Mouse (Mus musculus) T-helper 1 cell (primary cell): ENCODE data around the gene Cd48.
"Not testable (repeated sequence)": the region's sequence is repeated elsewhere in the genome, so short reads cannot be mapped to it uniquely, and the experiment has no call there.

Source experiments
- in situ Hi-C: fragments of 300-600 bp; cut with MboI, MseI; formaldehyde crosslinking; loops from one replicate; pipeline ENCODE4 v1.15.1; 2025; ENCODE audit warnings: high pct_unique_total_duplicates

Gene Cd48

DNA sequence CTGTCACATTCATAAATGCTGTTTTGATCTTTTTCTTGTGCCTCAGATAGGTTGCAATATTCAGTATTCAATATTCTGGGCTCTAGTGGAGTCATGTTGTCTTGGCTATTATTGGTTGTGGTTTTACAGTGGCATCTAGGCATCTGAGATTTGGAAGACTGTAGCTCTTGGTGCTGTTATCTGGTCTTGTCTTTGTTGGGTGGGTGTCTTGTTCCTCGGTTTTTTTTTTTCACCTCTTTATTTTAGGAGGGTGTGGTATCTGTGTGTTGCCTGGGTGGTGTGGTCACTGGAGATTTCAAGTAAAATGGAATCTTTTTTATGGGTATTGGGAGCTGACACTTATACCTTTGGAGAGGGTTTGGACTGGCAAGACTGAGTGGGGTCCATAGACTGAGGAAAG, 12.1 kb downstream of the Cd48 start:
- in situ Hi-C loops: loop anchor here (5.0 kb wide), 1 partner anchor 63 kb away; no protein-coding TSS in a partner anchor

DNA sequence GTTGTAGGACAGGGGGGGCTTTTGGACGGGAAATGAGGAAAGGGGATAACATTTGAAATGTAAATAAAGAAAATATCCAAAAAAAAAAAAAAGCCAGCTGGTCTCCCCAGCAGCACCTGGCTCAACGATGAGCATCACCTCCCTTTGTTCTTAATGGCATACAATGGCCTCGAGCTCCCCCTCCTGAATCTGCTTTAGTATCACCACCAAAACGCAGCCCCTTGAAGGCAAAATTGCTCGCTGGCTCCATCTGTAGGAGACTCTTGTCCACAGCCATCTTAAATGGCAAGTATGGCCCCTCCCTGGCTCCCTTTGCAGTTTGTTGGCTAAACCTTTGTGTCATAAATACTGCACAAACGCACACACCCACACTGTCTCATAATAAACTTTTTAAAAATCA, 17.2 kb downstream of the Cd48 start:
- in situ Hi-C loops: loop anchor here (5.0 kb wide), 1 partner anchor 92 kb away; the partner anchor contains the start of gene Ly9

DNA sequence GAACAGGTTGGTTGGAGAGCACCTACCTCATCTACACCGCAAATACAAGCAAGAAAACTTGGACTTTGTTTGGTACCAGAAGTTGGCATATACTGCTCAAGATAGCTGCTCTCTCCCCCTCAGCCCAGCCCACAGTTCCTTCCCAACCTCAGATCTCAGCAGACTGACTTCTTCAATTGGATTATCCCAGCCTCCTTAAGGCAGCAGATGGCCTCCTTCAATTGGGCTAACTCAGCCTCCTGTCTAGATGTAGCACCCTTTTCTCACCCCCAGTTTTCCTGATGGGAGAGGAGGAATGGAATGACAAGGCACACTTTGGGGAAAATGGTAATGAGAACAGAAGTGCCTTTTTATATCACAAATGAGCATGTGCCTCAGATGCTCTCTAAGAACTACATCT, 31.9 kb downstream of the Cd48 start:
- in situ Hi-C loops: not testable (repeated sequence)

DNA sequence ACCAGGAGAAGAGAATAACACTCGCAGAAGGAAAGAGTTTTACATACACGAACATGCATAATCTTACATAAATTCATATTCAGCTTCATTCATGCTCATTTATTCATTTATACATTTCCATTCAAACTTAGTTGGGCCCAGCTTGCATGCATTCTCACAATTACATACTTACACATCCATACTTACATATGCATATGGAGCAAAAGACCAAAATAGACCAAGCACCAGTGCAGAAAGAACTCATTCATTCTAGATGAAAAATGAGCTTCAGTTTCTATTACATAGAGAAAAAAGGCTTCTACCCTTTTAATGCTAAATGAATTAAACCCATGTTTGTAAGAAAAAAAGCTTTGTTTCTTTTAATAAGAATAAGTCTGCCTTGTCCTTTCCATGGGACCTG, 33.6 kb downstream of the Cd48 start:
- in situ Hi-C loops: no loop called here

DNA sequence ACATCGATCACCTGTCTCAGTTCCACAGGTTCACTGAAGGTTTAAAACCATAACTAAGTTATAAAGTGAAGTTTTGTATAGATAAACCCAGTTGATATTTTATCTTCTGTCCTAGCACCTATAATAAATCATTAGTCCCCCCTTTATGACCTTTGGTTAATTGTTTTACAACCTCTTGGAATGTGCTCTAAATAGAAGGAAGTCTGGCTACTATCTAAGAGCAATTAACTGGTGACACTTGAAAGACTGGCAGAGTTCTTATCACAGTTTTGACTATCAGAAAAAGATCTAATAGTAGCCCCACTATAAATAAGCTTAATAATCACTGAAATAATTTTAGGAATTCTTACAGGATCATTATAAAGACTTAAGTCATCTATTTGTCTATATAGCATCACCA, 34.4 kb downstream of the Cd48 start:
- in situ Hi-C loops: no loop called here

DNA sequence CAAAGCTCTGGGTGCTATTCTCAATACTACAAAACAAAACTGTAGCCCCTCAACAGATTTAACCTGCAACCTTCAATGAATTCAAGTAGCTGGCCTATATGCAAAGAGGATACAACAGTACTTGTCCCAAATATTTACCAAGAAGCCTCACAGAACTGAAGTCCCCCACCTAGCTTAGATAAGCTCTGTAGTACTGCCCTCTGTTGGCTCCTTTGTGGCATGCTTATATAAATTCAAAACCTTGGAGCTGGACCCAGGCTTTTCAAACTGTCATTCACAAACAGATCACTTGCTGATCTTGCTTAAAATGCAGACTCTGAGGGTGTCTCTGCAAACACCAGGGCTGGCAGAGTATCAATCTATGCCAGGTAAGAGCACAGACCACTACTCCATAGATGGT, 49.4 kb downstream of the Cd48 start:
- in situ Hi-C loops: no loop called here

DNA sequence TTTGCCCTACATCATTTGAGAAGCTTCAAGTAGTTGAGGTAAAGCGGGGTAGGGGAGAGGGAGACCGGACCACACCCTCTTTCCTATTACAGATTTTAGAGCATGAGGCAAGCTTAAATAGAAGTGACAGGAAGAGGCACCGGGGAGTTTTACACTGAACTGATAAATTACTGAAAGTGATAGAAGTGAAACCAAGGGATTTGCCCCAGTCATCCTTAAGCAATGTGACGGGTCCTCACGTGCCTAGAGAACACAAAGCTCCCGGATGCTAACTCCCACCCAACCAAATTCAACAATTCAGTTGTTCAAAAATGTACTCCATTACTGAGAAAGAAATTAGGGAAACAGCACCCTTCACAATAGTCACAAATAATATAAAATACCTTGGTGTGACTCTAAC, 53.1 kb downstream of the Cd48 start:
- in situ Hi-C loops: no loop called here

DNA sequence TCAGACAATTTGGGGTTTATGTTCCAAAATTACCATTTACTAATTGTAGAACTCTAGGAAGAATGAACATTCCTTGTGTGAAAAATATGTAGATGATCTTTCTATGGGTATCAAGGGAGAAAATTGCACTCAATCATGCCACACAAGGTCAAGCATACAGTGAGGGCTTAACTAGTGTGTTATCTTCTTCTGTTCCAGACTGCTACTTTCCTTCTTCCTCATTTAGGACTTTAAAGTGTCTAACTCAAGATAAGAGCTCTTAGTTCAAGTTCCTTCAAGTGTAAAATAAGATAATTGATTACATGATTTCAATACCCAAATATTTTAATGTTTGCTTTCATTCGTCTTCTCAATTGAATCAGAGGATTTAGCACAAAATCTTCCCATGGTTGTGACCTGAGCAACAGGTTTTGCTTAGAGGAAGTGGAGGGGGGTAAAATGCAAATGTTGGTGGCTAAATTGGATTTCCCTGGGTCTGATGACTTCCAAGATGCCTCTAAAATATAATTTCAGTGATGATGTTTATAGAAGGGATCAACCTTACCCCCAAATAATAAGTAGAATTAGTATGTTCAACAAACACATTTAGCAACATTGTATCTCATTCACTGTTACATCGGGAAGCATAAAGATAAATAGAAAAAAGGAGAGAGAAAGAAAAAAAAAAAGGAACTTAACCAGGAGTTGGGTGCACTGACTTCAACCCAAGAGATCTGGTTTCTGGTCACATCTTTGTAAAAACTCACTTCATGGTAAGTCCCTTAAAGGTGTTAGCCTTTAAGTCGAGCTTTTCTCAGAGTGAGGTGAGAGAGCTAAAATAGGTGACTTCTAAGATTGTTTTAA, 66.5 kb downstream of the Cd48 start:
- in situ Hi-C loops: no loop called here
